Mouse (Mus musculus): ENCODE data around the gene Smg8.

Gene Smg8

GRCm38 (mm10) chr11:87043052-87043451 is 43.5 kb downstream of the Smg8 start:
- no peak for DNase-seq (ENCODE audit: low spot score in 2 of 2)

- no peak for DNase-seq (ENCODE audit: low spot score in 2 of 2)
These were observed 47.1 kb downstream of the Smg8 start for GRCm38 (mm10) chr11:87039307-87039963.

- no peak for DNase-seq (ENCODE audit: low spot score in 2 of 2)
These were observed 50.4 kb downstream of the Smg8 start for GRCm38 (mm10) chr11:87036180-87036579.

- no peak for DNase-seq (ENCODE audit: low spot score in 2 of 2)
These were observed 58.4 kb downstream of the Smg8 start for GRCm38 (mm10) chr11:87028212-87028611.

Measured in cerebellum, postnatal 4 days (tissue).